Mouse (Mus musculus) mouse embryonic stem cell (cell line): ENCODE data around the gene Plxna4.
"Not testable (repeated sequence)": the region's sequence is repeated elsewhere in the genome, so short reads cannot be mapped to it uniquely, and the experiment has no call there.

Experiments
- in situ Hi-C, 2 experiments: fragments of 300-500 bp; cut with MboI; formaldehyde crosslinking; loops; 1 replicate in 1 of 2; 3 replicates in 1 of 2; pipeline ENCODE4 v1.14.3; 2019 to 2020; ENCODE audit warnings: low sequenced_read_pairs in 2 of 2, low pct_unique_long_range_greater_than_20kb in 1 of 2, mixed read lengths in 1 of 2; ENCODE audit not compliant: unreplicated experiment in 1 of 2

The Plxna4 gene

GRCm38 (mm10) chr6:32570445-32570844, 17.5 kb downstream of the Plxna4 start:
- in situ Hi-C loops = no loop called here

GRCm38 (mm10) chr6:32569919-32570318, 18.1 kb downstream of the Plxna4 start:
- in situ Hi-C loops = no loop called here

- in situ Hi-C loops = no loop called here
These were observed 41.1 kb downstream of the Plxna4 start for GRCm38 (mm10) chr6:32546915-32547314.

- in situ Hi-C loops = no loop called here
These were observed 44.0 kb downstream of the Plxna4 start for GRCm38 (mm10) chr6:32544021-32544420.

GRCm38 (mm10) chr6:32540155-32540554, 47.8 kb downstream of the Plxna4 start:
- in situ Hi-C loops = no loop called here

GRCm38 (mm10) chr6:32533962-32534740, 53.8 kb downstream of the Plxna4 start:
- in situ Hi-C loops = no loop called here

GRCm38 (mm10) chr6:32528081-32528570, 59.9 kb downstream of the Plxna4 start:
- in situ Hi-C loops = no loop called here

GRCm38 (mm10) chr6:32527518-32527917, 60.5 kb downstream of the Plxna4 start:
- in situ Hi-C loops = no loop called here

- in situ Hi-C loops = no loop called here
These were observed 61.2 kb downstream of the Plxna4 start for GRCm38 (mm10) chr6:32526762-32527161.

- in situ Hi-C loops = no loop called here
These were observed 67.9 kb downstream of the Plxna4 start for GRCm38 (mm10) chr6:32520097-32520496.

- in situ Hi-C loops = no loop called here
These were observed 69.4 kb downstream of the Plxna4 start for GRCm38 (mm10) chr6:32518617-32519016.

GRCm38 (mm10) chr6:32514096-32514495, 73.9 kb downstream of the Plxna4 start:
- in situ Hi-C loops = no loop called here

GRCm38 (mm10) chr6:32512010-32512409, 76.0 kb downstream of the Plxna4 start:
- in situ Hi-C loops = no loop called here

- in situ Hi-C loops = no loop called here
These were observed 77.1 kb downstream of the Plxna4 start for GRCm38 (mm10) chr6:32510924-32511323.

GRCm38 (mm10) chr6:32510491-32510890, 77.5 kb downstream of the Plxna4 start:
- in situ Hi-C loops = no loop called here

- in situ Hi-C loops = no loop called here
These were observed 78.9 kb downstream of the Plxna4 start for GRCm38 (mm10) chr6:32509046-32509445.

GRCm38 (mm10) chr6:32504963-32505362, 83.0 kb downstream of the Plxna4 start:
- in situ Hi-C loops = no loop called here

- in situ Hi-C loops = not testable (repeated sequence)
These were observed 86.8 kb downstream of the Plxna4 start for GRCm38 (mm10) chr6:32501186-32501585.

GRCm38 (mm10) chr6:32498106-32498505, 89.9 kb downstream of the Plxna4 start:
- in situ Hi-C loops = no loop called here

GRCm38 (mm10) chr6:32496109-32496508, 91.9 kb downstream of the Plxna4 start:
- in situ Hi-C loops = no loop called here
